Mouse (Mus musculus) MEL (cell line): ENCODE data around the gene Phf1. TPM values are rescaled to one million over a fixed set of nuclear protein-coding genes. Genes with fewer than 3 reads are reported as not detected.
A peak's percentile ranks its signal among the peaks of the same experiment; 100 is the strongest.

Source experiments
- DNase-seq: peaks from one replicate; pipeline ENCODE4 v3.0.0; 2011; ENCODE audit warnings: low read depth, low spot score
- H3K27ac ChIP-seq: 2 replicates; pipeline ENCODE4 v1.5.1; 2012; ENCODE audit warnings: low read depth, mild to moderate bottlenecking, control low read depth, low read length, moderate library complexity; ENCODE audit not compliant: control insufficient read depth
- H3K27me3 ChIP-seq, 2 experiments: fragments of 150-350 bp in 1 of 2; sonication (generic) in 1 of 2; 2 replicates each; pipeline ENCODE4 v1.6.1; 2012; ENCODE audit warnings: low read length in 2 of 2, mild to moderate bottlenecking in 2 of 2, improper control_type of control experiment in 1 of 2, moderate library complexity in 1 of 2; ENCODE audit not compliant: insufficient read depth in 2 of 2, control insufficient read depth in 1 of 2
- H3K36me3 ChIP-seq, 2 experiments: 2 replicates each; pipeline ENCODE4 v1.6.1; 2012 to 2014; ENCODE audit warnings: low read length in 2 of 2, improper control_type of control experiment in 1 of 2, inconsistent platforms in 1 of 2, mild to moderate bottlenecking in 1 of 2; ENCODE audit not compliant: insufficient read depth in 2 of 2, control insufficient read depth in 1 of 2
- H3K4me1 ChIP-seq, 2 experiments: fragments of 150-350 bp in 1 of 2; sonication (generic) in 1 of 2; 2 replicates each; pipeline ENCODE4 v1.6.1; 2012; ENCODE audit warnings: low read length in 2 of 2, improper control_type of control experiment in 1 of 2, mild to moderate bottlenecking in 1 of 2; ENCODE audit not compliant: insufficient read depth in 2 of 2, control insufficient read depth in 1 of 2
- H3K4me3 ChIP-seq, 2 experiments: fragments of 150-350 bp in 1 of 2; sonication (generic) in 1 of 2; 2 replicates each; pipeline ENCODE4 v1.5.1; 2012; ENCODE audit warnings: low read depth in 2 of 2, low read length in 2 of 2, mild to moderate bottlenecking in 2 of 2, moderate library complexity in 2 of 2, control low read depth in 1 of 2, improper control_type of control experiment in 1 of 2; ENCODE audit not compliant: control insufficient read depth in 1 of 2, insufficient read depth in 1 of 2
- H3K79me2 ChIP-seq: 2 replicates; pipeline ENCODE4 v1.6.1; 2012; ENCODE audit warnings: mild to moderate bottlenecking, low read length, moderate library complexity; ENCODE audit not compliant: control insufficient read depth, poor library complexity, insufficient read depth
- H3K9ac ChIP-seq: 2 replicates; pipeline ENCODE4 v1.6.1; 2012; ENCODE audit warnings: low read depth, mild to moderate bottlenecking, control low read depth, low read length, moderate library complexity; ENCODE audit not compliant: control insufficient read depth, poor library complexity, severe bottlenecking
- H3K9me3 ChIP-seq: fragments of 150-350 bp; sonication (generic); replicated peaks from 2 replicates; pipeline ENCODE4 v1.6.1; 2012; ENCODE audit warnings: mild to moderate bottlenecking, low read length, improper control_type of control experiment, moderate library complexity; ENCODE audit not compliant: insufficient read depth
- BHLHE40 ChIP-seq: IDR thresholded peaks from 2 replicates; pipeline ENCODE4 v1.6.1; 2012; ENCODE audit warnings: low read depth, mild to moderate bottlenecking, inconsistent platforms, low read length, improper control_type of control experiment, borderline replicate concordance
- CHD1 ChIP-seq: IDR thresholded peaks from 2 replicates; pipeline ENCODE4 v1.6.1; 2012; ENCODE audit warnings: low read depth, mild to moderate bottlenecking, inconsistent platforms, low read length, improper control_type of control experiment
- CTCF ChIP-seq, 3 experiments: IDR thresholded peaks in 2 of 3; conservative IDR thresholded peaks in 1 of 3; 2 replicates each; pipeline ENCODE4 v1.5.1; 2011 to 2012; ENCODE audit warnings: low read length in 3 of 3, low read depth in 2 of 3, mild to moderate bottlenecking in 2 of 3, improper control_type of control experiment in 1 of 3, inconsistent platforms in 1 of 3, mixed read lengths in 1 of 3, moderate library complexity in 1 of 3; ENCODE audit not compliant: control insufficient read depth in 1 of 3, insufficient read depth in 1 of 3, poor library complexity in 1 of 3, severe bottlenecking in 1 of 3
- E2F4 ChIP-seq: IDR thresholded peaks from 2 replicates; pipeline ENCODE4 v1.6.1; 2011; ENCODE audit warnings: low read depth, low read length, improper control_type of control experiment, borderline replicate concordance
- EP300 ChIP-seq, 2 experiments: IDR thresholded peaks; 2 replicates each; pipeline ENCODE4 v1.6.1; 2011; ENCODE audit warnings: improper control_type of control experiment in 2 of 2, low read length in 2 of 2, low read depth in 1 of 2, mild to moderate bottlenecking in 1 of 2
- ETS1 ChIP-seq: IDR thresholded peaks from 2 replicates; pipeline ENCODE4 v1.6.1; 2012; ENCODE audit warnings: low read depth, mild to moderate bottlenecking, inconsistent platforms, low read length, improper control_type of control experiment, moderate library complexity
- HCFC1 ChIP-seq: IDR thresholded peaks from 2 replicates; pipeline ENCODE4 v1.6.1; 2012; ENCODE audit warnings: low read depth, mild to moderate bottlenecking, inconsistent platforms, low read length, improper control_type of control experiment, moderate library complexity
- JUND ChIP-seq: IDR thresholded peaks from 2 replicates; pipeline ENCODE4 v1.6.1; 2011; ENCODE audit warnings: low read depth, mild to moderate bottlenecking, improper control_type of control experiment, low read length
- MAFK ChIP-seq: IDR thresholded peaks from 2 replicates; pipeline ENCODE4 v1.6.1; 2011; ENCODE audit warnings: low read depth, mild to moderate bottlenecking, low read length, improper control_type of control experiment, borderline replicate concordance
- MAZ ChIP-seq: IDR thresholded peaks from 2 replicates; pipeline ENCODE4 v1.6.1; 2012; ENCODE audit warnings: low read depth, mild to moderate bottlenecking, inconsistent platforms, low read length, improper control_type of control experiment
- MXI1 ChIP-seq: IDR thresholded peaks from 2 replicates; pipeline ENCODE4 v1.6.1; 2011; ENCODE audit warnings: mild to moderate bottlenecking, low read depth, low read length, improper control_type of control experiment
- MYB ChIP-seq: IDR thresholded peaks from 2 replicates; pipeline ENCODE4 v1.6.1; 2011; ENCODE audit warnings: mild to moderate bottlenecking, low read depth, low read length, improper control_type of control experiment
- NELFE ChIP-seq: IDR thresholded peaks from 2 replicates; pipeline ENCODE4 v1.6.1; 2011; ENCODE audit warnings: low read depth, low read length, improper control_type of control experiment
- POLR2A ChIP-seq, 2 experiments: IDR thresholded peaks; 2 replicates each; pipeline ENCODE4 v1.6.1; 2011 to 2012; ENCODE audit warnings: low read length in 2 of 2, mild to moderate bottlenecking in 2 of 2, control low read depth in 1 of 2, improper control_type of control experiment in 1 of 2, low read depth in 1 of 2, moderate library complexity in 1 of 2; ENCODE audit not compliant: control insufficient read depth in 1 of 2, insufficient read depth in 1 of 2, poor library complexity in 1 of 2
- POLR2AphosphoS2 ChIP-seq: IDR thresholded peaks from 2 replicates; pipeline ENCODE4 v1.6.1; 2011; ENCODE audit warnings: low read length, improper control_type of control experiment
- RCOR1 ChIP-seq: IDR thresholded peaks from 2 replicates; pipeline ENCODE4 v1.6.1; 2012; ENCODE audit warnings: low read depth, mild to moderate bottlenecking, inconsistent platforms, low read length, improper control_type of control experiment
- SIN3A ChIP-seq: IDR thresholded peaks from 2 replicates; pipeline ENCODE4 v1.6.1; 2012; ENCODE audit warnings: low read length, improper control_type of control experiment, inconsistent platforms
- SMC3 ChIP-seq: IDR thresholded peaks from 2 replicates; pipeline ENCODE4 v1.6.1; 2011; ENCODE audit warnings: low read depth, low read length, improper control_type of control experiment
- TAL1 ChIP-seq: IDR thresholded peaks from 2 replicates; pipeline ENCODE4 v1.6.1; 2012; ENCODE audit warnings: mild to moderate bottlenecking, inconsistent platforms, low read length, moderate library complexity, mixed read lengths
- TBP ChIP-seq: IDR thresholded peaks from 2 replicates; pipeline ENCODE4 v1.8.0; 2011; ENCODE audit warnings: low read depth, low read length, improper control_type of control experiment
- TCF12 ChIP-seq: IDR thresholded peaks from 2 replicates; pipeline ENCODE4 v1.6.1; 2014; ENCODE audit warnings: low read depth, mild to moderate bottlenecking, inconsistent platforms, low read length, improper control_type of control experiment, moderate library complexity
- UBTF ChIP-seq: IDR thresholded peaks from 2 replicates; pipeline ENCODE4 v1.6.1; 2012; ENCODE audit warnings: low read depth, mild to moderate bottlenecking, inconsistent platforms, low read length, improper control_type of control experiment, moderate library complexity, borderline replicate concordance; ENCODE audit not compliant: insufficient read depth
- USF1 ChIP-seq: IDR thresholded peaks from 2 replicates; pipeline ENCODE4 v1.6.1; 2014; ENCODE audit warnings: low read depth, mild to moderate bottlenecking, inconsistent platforms, low read length, improper control_type of control experiment, moderate library complexity
- USF2 ChIP-seq, 2 experiments: IDR thresholded peaks; 2 replicates each; pipeline ENCODE4 v1.6.1; 2011 to 2012; ENCODE audit warnings: improper control_type of control experiment in 2 of 2, low read length in 2 of 2, borderline replicate concordance in 1 of 2, inconsistent platforms in 1 of 2, low read depth in 1 of 2, mild to moderate bottlenecking in 1 of 2; ENCODE audit not compliant: insufficient read depth in 1 of 2
- ZC3H11A ChIP-seq: IDR thresholded peaks from 2 replicates; pipeline ENCODE4 v1.6.1; 2012; ENCODE audit warnings: low read depth, mild to moderate bottlenecking, inconsistent platforms, low read length, improper control_type of control experiment
- ZMIZ1 ChIP-seq: IDR thresholded peaks from 2 replicates; pipeline ENCODE4 v1.6.1; 2012; ENCODE audit warnings: low read depth, mild to moderate bottlenecking, inconsistent platforms, low read length, improper control_type of control experiment, moderate library complexity
- polyA plus RNA-seq, 2 experiments: library from polyadenylated mRNA; stranded (reverse) in 1 of 2; unstranded in 1 of 2; fragments of >175 nt in 1 of 2; fragments of >200 nt in 1 of 2; gene quantifications; 2 replicates each; pipeline versions ENCODE4 v1.2.1 to v1.2.4; 2012; ENCODE audit warnings: low replicate concordance in 2 of 2, low read depth in 1 of 2; ENCODE audit not compliant: insufficient read length in 2 of 2, insufficient read depth in 1 of 2, missing spikeins in 1 of 2
- total RNA-seq: library from RNA; depleted of rRNA; stranded (reverse); fragments of 300-350 nt; gene quantifications from 2 replicates; pipeline ENCODE4 v1.2.3, GENCODE M21; 2012

The Phf1 gene
- total and polyA plus RNA-seq, 3 experiments = 2.9 to 9.5 TPM; not detected in 1

DNA sequence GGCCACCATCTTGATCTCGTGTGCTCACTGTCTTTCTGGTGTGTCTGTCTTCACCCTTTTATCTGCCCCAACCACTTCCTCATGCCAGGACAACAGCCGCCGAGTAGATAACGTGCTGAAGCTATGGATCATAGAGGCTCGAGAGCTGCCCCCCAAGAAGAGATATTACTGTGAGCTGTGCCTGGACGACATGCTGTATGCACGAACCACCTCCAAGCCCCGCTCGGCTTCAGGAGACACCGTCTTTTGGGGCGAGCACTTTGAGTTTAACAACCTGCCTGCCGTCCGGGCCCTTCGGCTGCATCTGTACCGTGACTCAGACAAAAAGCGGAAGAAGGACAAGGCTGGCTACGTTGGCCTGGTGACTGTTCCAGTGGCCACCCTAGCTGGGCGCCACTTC is 24.0 kb downstream of the Phf1 start (continued):
- TF ChIP-seq ZMIZ1 (peak; percentile 72; the same call in 1 of the 2 replicates), SMC3 (no peak), POLR2A (IDR thresholded peaks at IDR 0.05; ENCODE audit: control insufficient read depth in 1 of 2, insufficient read depth in 1 of 2, low read depth in 1 of 2, low read length in 2 of 2, poor library complexity in 1 of 2) (peak; percentile 68 to 80), HCFC1 (0 out of 2 replicates have a peak, but pooled peaks have one; percentile 54), TCF12 (peak; percentile 84), UBTF (no peak), CHD1 (no peak), MAZ (peak; percentile 81), MYB (no peak), CTCF (IDR thresholded peaks at IDR 0.05 in 2 of 3, conservative IDR thresholded peaks at IDR 0.05 in 1 of 3; ENCODE audit: control insufficient read depth in 1 of 3, insufficient read depth in 1 of 3, low read depth in 2 of 3, low read length in 3 of 3, poor library complexity in 1 of 3, severe bottlenecking in 1 of 3) (no peak), USF1 (no peak), BHLHE40 (peak; percentile 72; the same call in 1 of the 2 replicates), EP300 (IDR thresholded peaks at IDR 0.05; ENCODE audit: low read depth in 1 of 2, low read length in 2 of 2) (peak; percentile 89 to 92), POLR2AphosphoS2 (peak; percentile 60; the same call in 1 of the 2 replicates), NELFE (peak; percentile 47), ETS1 (peak; percentile 89), MXI1 (peak; percentile 72)

DNA sequence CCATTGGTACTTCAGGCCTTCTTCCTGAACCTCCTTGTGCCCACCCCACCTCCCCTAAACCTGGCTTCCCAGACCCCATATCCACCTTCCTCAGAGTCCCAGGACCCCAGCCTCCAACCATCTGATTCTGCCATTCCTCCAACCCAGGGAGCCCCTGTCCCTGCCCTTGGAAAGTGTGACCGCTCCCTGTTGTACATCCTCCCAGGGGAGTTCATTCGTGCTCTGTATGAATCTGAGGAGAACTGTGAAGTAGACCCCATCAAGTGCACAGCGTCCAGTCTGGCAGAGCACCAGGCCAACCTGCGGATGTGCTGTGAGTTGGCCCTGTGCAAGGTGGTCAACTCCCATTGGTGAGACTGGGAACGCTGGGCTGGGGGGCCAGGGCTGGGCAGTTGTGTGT is 25.0 kb downstream of the Phf1 start:
- H3K27ac ChIP-seq = no peak overlapping the region
- no peaks in the 10 kb centered on the region for H3K27me3 ChIP-seq
- no peak overlapping the region; the same call in 1 of the 2 replicates for H3K9ac ChIP-seq
- no peaks in the 10 kb centered on the region for H3K9me3 ChIP-seq
- no peak for TF ChIP-seq MYB
- no peak for TF ChIP-seq UBTF
- no peak for TF ChIP-seq MAFK
- TF ChIP-seq E2F4 = no peak
- no peak for TF ChIP-seq POLR2A (IDR thresholded peaks at IDR 0.05; ENCODE audit: control insufficient read depth in 1 of 2, insufficient read depth in 1 of 2, low read depth in 1 of 2, low read length in 2 of 2, poor library complexity in 1 of 2)
- TF ChIP-seq RCOR1 = no peak
- no peak for TF ChIP-seq ZC3H11A
- no peak for TF ChIP-seq USF2 (IDR thresholded peaks at IDR 0.05; ENCODE audit: borderline replicate concordance in 1 of 2, insufficient read depth in 1 of 2, low read depth in 1 of 2, low read length in 2 of 2)
- TF ChIP-seq ZMIZ1 = no peak
- TF ChIP-seq SIN3A = no peak
- no peak for TF ChIP-seq CTCF (IDR thresholded peaks at IDR 0.05 in 2 of 3, conservative IDR thresholded peaks at IDR 0.05 in 1 of 3; ENCODE audit: control insufficient read depth in 1 of 3, insufficient read depth in 1 of 3, low read depth in 2 of 3, low read length in 3 of 3, poor library complexity in 1 of 3, severe bottlenecking in 1 of 3)
- TF ChIP-seq TBP = no peak
- no peak for TF ChIP-seq MXI1
- TF ChIP-seq NELFE = no peak
- no peak for TF ChIP-seq TAL1
- no peak for TF ChIP-seq MAZ
- no peak for TF ChIP-seq JUND
- peaks cover 0 to 22% of the 10 kb centered on the region in 2 experiments; a peak in 3 of 4 replicates for H3K36me3 ChIP-seq
- peaks cover 4% of the 10 kb centered on the region for H3K79me2 ChIP-seq
- no peak for DNase-seq
- H3K4me3 ChIP-seq = no peak overlapping the region
- H3K4me1 ChIP-seq = peaks cover 7 to 30% of the 10 kb centered on the region in 2 experiments; a peak in 3 of 4 replicates
